Mouse (Mus musculus) large intestine, adult 2 months (tissue): ENCODE results near the gene Cxcr1. TPM values are rescaled to one million over a fixed set of nuclear protein-coding genes. Genes with fewer than 3 reads are reported as not detected.

Source experiments
- DNase-seq: peaks from one replicate; pipeline ENCODE4 v3.0.0-alpha.2; 2012; ENCODE audit warnings: low read depth, low spot score
- WGBS: fragments of 180-500 bp; shearing (Covaris S2); methylation state at CpG from one replicate; pipeline ENCODE4 v1.1.7; 2018; 5-methylcytosine and 5-hydroxymethylcytosine counted together
- polyA plus RNA-seq: library from polyadenylated mRNA; depleted of rRNA; stranded (reverse); fragments of >200 nt; gene quantifications from 2 replicates; pipeline ENCODE4 v1.2.3, GENCODE M21; 2012; rRNA removed

Cxcr1 gene
- polyA plus RNA-seq, 1 experiment, result not detected

- DNase-seq, result no peak
- WGBS, result 80% methylated on average over 3 of the region's 3 CpGs
These were observed 44.3 kb downstream of the Cxcr1 start for GRCm38 (mm10) chr1:74150101-74150500.

DNA sequence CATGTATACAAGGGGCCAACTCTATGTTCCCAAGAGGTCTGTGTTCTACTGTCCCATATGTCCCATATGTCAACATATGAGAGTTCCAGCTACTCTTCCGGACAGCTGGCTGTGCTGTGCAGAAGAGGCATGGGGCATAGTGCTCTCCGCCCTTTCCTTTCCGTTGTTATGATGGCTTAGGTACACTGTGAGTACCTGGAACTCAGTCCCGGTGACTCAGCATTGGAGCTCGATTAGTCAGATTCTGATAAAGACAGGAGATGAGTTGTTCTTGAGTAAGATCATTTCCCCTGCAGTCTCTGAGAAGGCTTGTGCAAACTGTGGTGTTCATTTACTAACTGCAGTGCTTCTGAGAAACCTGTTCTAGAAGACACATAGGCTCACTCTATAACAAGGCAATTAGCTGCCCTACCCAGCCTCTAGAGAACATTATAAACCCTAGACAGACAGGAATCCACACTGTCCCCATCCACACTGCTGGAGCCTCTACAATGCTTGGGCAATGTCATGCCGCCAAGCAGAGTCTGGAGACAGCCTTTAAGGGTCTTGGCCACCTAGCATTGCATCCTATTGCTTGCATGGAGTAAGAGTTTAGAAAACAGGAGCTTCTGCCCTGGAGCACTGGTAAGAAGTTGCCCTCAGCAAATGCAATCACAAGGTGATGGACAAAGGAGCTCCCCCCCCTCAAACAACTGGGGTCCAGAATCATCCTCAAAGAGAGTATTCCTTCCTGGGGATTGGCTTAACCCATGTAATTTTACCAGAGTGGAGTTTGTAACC lies 45.1 kb downstream of the Cxcr1 start:
- 38% methylated on average over 6 of the region's 6 CpGs for WGBS
- DNase-seq, result no peak

Other genes with a start within 250 kb of the Cxcr1 start
- gene Tns1, start 70.2 kb downstream of the Cxcr1 start, polyA plus RNA-seq, result 25.8 and 45.6 TPM in 2 replicates
- 0.11 and 0.15 TPM in 2 replicates for gene Rufy4, start 69.1 kb downstream of the Cxcr1 start, polyA plus RNA-seq
- 0.33 and 0.64 TPM in 2 replicates for gene Cxcr2, start 40.6 kb downstream of the Cxcr1 start, polyA plus RNA-seq
- 188 and 228 TPM in 2 replicates for gene Arpc2, start 41.5 kb upstream of the Cxcr1 start, polyA plus RNA-seq
- 2.2 and 3.6 TPM in 2 replicates for gene Gpbar1, start 83.9 kb upstream of the Cxcr1 start, polyA plus RNA-seq
- 120 and 124 TPM in 2 replicates for gene Aamp, start 90.1 kb upstream of the Cxcr1 start, polyA plus RNA-seq
- gene Pnkd, start 90.3 kb upstream of the Cxcr1 start, polyA plus RNA-seq, result 53.4 and 61.2 TPM in 2 replicates
- gene Tmbim1, start 111.0 kb upstream of the Cxcr1 start, polyA plus RNA-seq, result 167 and 361 TPM in 2 replicates
- gene Catip, start 167.5 kb upstream of the Cxcr1 start, polyA plus RNA-seq, result 0.24 and 0.29 TPM in 2 replicates
- gene Slc11a1, start 180.6 kb upstream of the Cxcr1 start, polyA plus RNA-seq, result 16.0 and 20.0 TPM in 2 replicates
- 114 and 132 TPM in 2 replicates for gene Ctdsp1, start 196.9 kb upstream of the Cxcr1 start, polyA plus RNA-seq
- gene Vil1, start 214.7 kb upstream of the Cxcr1 start, polyA plus RNA-seq, result 464 and 1,049 TPM in 2 replicates